Mouse (Mus musculus) embryonic fibroblast, embryonic 13.5 days (primary cell): ENCODE data around the gene Bphl.

Experiments
- CTCF ChIP-seq: IDR thresholded peaks from 2 replicates; pipeline ENCODE4 v1.5.1; 2011; ENCODE audit warnings: mild to moderate bottlenecking, control low read depth, low read length, moderate library complexity, borderline replicate concordance; ENCODE audit not compliant: insufficient read depth
- POLR2A ChIP-seq: IDR thresholded peaks from 2 replicates; pipeline ENCODE4 v1.6.1; 2011; ENCODE audit warnings: low read depth, mild to moderate bottlenecking, control low read depth, low read length, moderate library complexity

GRCm38 (mm10) chr13:34101247-34101646, 63.9 kb downstream of the Bphl start:
- TF ChIP-seq CTCF = no peak
- no peak for TF ChIP-seq POLR2A
